Mouse (Mus musculus) embryonic fibroblast, embryonic 13.5 days (primary cell): Measurements from ENCODE around the gene Ankrd12.

Source experiments
- CTCF ChIP-seq: IDR thresholded peaks from 2 replicates; pipeline ENCODE4 v1.5.1; 2011; ENCODE audit warnings: mild to moderate bottlenecking, control low read depth, low read length, moderate library complexity, borderline replicate concordance; ENCODE audit not compliant: insufficient read depth
- POLR2A ChIP-seq: IDR thresholded peaks from 2 replicates; pipeline ENCODE4 v1.6.1; 2011; ENCODE audit warnings: low read depth, mild to moderate bottlenecking, control low read depth, low read length, moderate library complexity

DNA sequence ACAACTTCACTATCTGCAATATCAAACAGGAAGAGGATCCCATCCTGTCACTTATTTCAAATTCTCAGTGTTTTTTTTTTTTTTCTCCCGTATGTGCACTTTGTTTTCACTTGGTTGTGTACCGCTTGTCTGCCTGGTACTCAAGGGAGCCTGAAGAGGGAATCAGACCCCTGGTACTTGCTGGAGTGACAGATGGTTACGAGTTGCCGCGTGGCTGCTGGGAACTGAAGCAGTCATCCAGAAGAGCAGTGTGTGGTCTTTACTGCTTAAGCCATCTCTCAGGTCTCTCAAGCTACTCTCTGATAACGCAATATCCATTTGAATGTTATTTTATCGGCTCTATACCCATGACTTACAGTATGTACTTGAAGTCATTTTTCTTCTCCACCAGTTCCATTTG lies 52.7 kb downstream of the Ankrd12 start:
- TF ChIP-seq POLR2A (no peak), CTCF (no peak)
